Mouse (Mus musculus) kidney, embryonic 14.5 days (tissue): Measurements from ENCODE around the gene Ldlrad3. TPM values are rescaled to one million over a fixed set of nuclear protein-coding genes. Genes with fewer than 3 reads are reported as not detected.
A peak's percentile ranks its signal among the peaks of the same experiment; 100 is the strongest.

ENCODE experiments used
- ATAC-seq: fragments of 200-750 bp; cut with Nextera tagmentation; 2 replicates; pipeline ENCODE4 v1.8.0; 2017; ENCODE audit warnings: moderate number of reproducible peaks, mild to moderate bottlenecking, moderate TSS enrichment, moderate library complexity; ENCODE audit not compliant: low FRiP score, low TSS enrichment
- H3K27ac ChIP-seq: fragments of 300-500 bp; sonication (generic); 2 replicates; pipeline ENCODE4 v1.5.1; 2014; ENCODE audit warnings: low read depth, mild to moderate bottlenecking, low read length, moderate library complexity, mixed read lengths
- H3K27me3 ChIP-seq: fragments of 300-500 bp; sonication (generic); 2 replicates; pipeline ENCODE4 v1.6.1; 2014; ENCODE audit warnings: mild to moderate bottlenecking, low read length; ENCODE audit not compliant: control insufficient read depth, insufficient read depth
- H3K36me3 ChIP-seq: fragments of 300-500 bp; sonication (generic); 2 replicates; pipeline ENCODE4 v1.6.1; 2014; ENCODE audit warnings: low read length, mixed read lengths; ENCODE audit not compliant: control insufficient read depth, insufficient read depth
- H3K4me1 ChIP-seq: fragments of 300-500 bp; sonication (generic); 2 replicates; pipeline ENCODE4 v1.6.1; 2014; ENCODE audit warnings: low read length, mixed read lengths; ENCODE audit not compliant: control insufficient read depth, insufficient read depth
- H3K4me2 ChIP-seq: fragments of 300-500 bp; sonication (generic); replicated peaks from 2 replicates; pipeline ENCODE4 v1.6.1; 2014; ENCODE audit warnings: low read depth, mild to moderate bottlenecking, low read length
- H3K4me3 ChIP-seq: fragments of 300-500 bp; sonication (generic); 2 replicates; pipeline ENCODE4 v1.5.1; 2014; ENCODE audit warnings: mild to moderate bottlenecking, low read length
- H3K9ac ChIP-seq: fragments of 300-500 bp; sonication (generic); 2 replicates; pipeline ENCODE4 v1.6.1; 2014; ENCODE audit warnings: low read depth, mild to moderate bottlenecking, low read length, moderate library complexity
- H3K9me3 ChIP-seq: fragments of 300-500 bp; sonication (generic); 2 replicates; pipeline ENCODE4 v1.6.1; 2016; ENCODE audit warnings: low read length; ENCODE audit not compliant: control insufficient read depth
- WGBS: fragments of 180-500 bp; shearing (Covaris S2); extraction: QIAGEN DNeasy Blood & Tissue Kit; methylation state at CpG from one replicate; pipeline ENCODE4 v1.1.7; 2014; 5-methylcytosine and 5-hydroxymethylcytosine counted together
- polyA plus RNA-seq: library from polyadenylated mRNA; unstranded; fragments of >200 nt; fragmentation: Nextera tagmentation; extraction: Ambion mirVana; gene quantifications from 2 replicates; pipeline ENCODE4 v1.2.1, GENCODE M21; 2014

Gene Ldlrad3
- polyA plus RNA-seq, 1 experiment from 2014 or later, result 39.2 TPM

GRCm38 (mm10) chr2:101991726-101992125 lies 194.5 kb downstream of the Ldlrad3 start:
- no peak overlapping the region for H3K9ac ChIP-seq
- 73% methylated on average over 2 of the region's 2 CpGs for WGBS
- no peaks in the 10 kb centered on the region for H3K36me3 ChIP-seq
- H3K4me3 ChIP-seq, result no peak overlapping the region
- H3K27ac ChIP-seq, result no peak overlapping the region
- H3K4me2 ChIP-seq, result no peak overlapping the region
- no peak for ATAC-seq
- H3K4me1 ChIP-seq, result peaks cover 11% of the 10 kb centered on the region; the same call in 1 of the 2 replicates
- no peaks in the 10 kb centered on the region for H3K27me3 ChIP-seq
- H3K9me3 ChIP-seq, result no peaks in the 10 kb centered on the region

GRCm38 (mm10) chr2:101986344-101987087 lies 199.7 kb downstream of the Ldlrad3 start:
- no peak overlapping the region for H3K27ac ChIP-seq
- peaks cover 11% of the 10 kb centered on the region for H3K4me1 ChIP-seq
- 88% methylated on average over 3 of the region's 3 CpGs for WGBS
- no peak overlapping the region for H3K9ac ChIP-seq
- no peak for ATAC-seq
- no peaks in the 10 kb centered on the region for H3K9me3 ChIP-seq
- H3K4me2 ChIP-seq, result no peak overlapping the region
- no peaks in the 10 kb centered on the region for H3K27me3 ChIP-seq
- H3K4me3 ChIP-seq, result no peak overlapping the region
- no peaks in the 10 kb centered on the region for H3K36me3 ChIP-seq

GRCm38 (mm10) chr2:101983853-101984543 lies 202.2 kb downstream of the Ldlrad3 start:
- 89% methylated on average over 9 of the region's 9 CpGs for WGBS
- H3K4me2 ChIP-seq, result no peak overlapping the region
- ATAC-seq, result no peak

DNA sequence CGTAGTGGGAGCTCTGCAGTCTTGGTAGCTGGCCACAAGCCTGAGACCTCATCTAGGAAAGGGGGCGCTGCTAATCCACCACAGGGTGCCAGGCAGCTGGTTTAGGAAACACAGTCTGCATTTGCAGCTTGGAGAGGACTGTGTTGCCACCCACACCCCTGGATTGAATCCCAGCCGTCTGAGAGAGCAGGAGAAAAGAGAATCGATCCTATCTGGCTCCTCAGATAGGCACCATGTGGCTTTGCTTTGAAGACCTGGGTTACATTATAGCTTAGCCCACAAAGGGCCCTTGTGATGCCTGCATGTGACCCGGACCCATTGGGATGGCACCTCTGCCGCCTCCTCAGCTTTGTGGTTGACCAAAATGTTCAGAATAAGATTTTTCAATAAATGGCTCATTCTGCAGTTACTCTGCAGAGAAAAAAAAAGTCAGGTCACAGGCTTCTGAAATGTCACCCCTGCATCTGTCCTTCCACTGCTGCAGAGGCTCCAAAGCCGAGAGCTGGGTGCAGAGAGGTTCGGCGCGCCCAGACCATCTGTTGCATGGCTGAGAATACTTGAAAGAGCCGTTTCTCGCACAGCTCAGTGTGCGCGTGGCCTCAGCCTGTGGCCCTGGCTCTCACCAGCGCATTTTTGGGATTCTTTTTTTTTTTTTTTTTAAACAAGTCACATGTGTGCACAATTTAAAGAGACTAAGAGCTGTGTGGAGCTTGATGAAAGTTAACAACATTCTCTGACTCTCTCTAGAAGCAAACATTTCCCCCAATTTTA lies 202.9 kb downstream of the Ldlrad3 start:
- no peaks in the 10 kb centered on the region for H3K27me3 ChIP-seq
- peaks cover 20% of the 10 kb centered on the region for H3K4me1 ChIP-seq
- no peak overlapping the region for H3K4me3 ChIP-seq
- no peaks in the 10 kb centered on the region for H3K36me3 ChIP-seq
- H3K27ac ChIP-seq, result no peak overlapping the region
- no peak overlapping the region for H3K9ac ChIP-seq
- H3K9me3 ChIP-seq, result no peaks in the 10 kb centered on the region
- H3K4me2 ChIP-seq, result no peak overlapping the region
- no peak for ATAC-seq
- 43% methylated on average over 15 of the region's 15 CpGs for WGBS

More at GRCm38 (mm10) chr2:101983853-101984543, 202.2 kb downstream of the Ldlrad3 start:
- H3K36me3 ChIP-seq, result no peaks in the 10 kb centered on the region
- no peaks in the 10 kb centered on the region for H3K9me3 ChIP-seq
- H3K4me1 ChIP-seq, result peaks cover 15% of the 10 kb centered on the region
- H3K27ac ChIP-seq, result no peak overlapping the region
- H3K27me3 ChIP-seq, result no peaks in the 10 kb centered on the region
- H3K9ac ChIP-seq, result no peak overlapping the region
- H3K4me3 ChIP-seq, result no peak overlapping the region

- 68% methylated on average over 6 of the region's 6 CpGs for WGBS
- Histone ChIP-seq H3K9ac (no peak overlapping the region), H3K4me2 (no peak overlapping the region), H3K4me3 (no peak overlapping the region), H3K4me1 (peaks cover 20% of the 10 kb centered on the region), H3K27me3 (no peaks in the 10 kb centered on the region), H3K36me3 (no peaks in the 10 kb centered on the region), H3K27ac (no peak overlapping the region), H3K9me3 (no peaks in the 10 kb centered on the region)
- ATAC-seq, result peak; percentile 17; the same call in 1 of the 2 replicates
Observed at GRCm38 (mm10) chr2:101981964-101982498, 204.2 kb downstream of the Ldlrad3 start.

DNA sequence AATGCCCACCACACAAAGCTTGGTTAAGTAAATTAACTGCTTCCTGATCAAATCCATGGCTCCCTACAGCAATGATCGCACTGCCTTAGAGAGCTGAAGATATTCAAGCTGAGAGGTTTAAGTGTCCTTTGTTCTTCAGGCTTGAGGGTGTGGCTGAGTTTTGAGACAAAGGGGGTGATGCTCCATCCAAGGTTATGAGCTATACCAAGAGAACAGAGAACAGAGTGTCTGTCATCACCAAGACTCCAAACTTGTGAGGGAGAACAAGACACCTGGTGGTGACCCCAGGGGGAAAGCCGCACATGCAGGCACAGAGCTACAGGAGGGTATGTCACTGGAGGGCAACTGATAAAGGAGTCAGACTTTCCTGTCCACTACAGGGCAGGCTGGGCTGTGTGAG lies 205.0 kb downstream of the Ldlrad3 start:
- no peak for ATAC-seq
- Histone ChIP-seq H3K36me3 (no peaks in the 10 kb centered on the region), H3K4me1 (peaks cover 20% of the 10 kb centered on the region), H3K4me2 (no peak overlapping the region), H3K9ac (no peak overlapping the region), H3K4me3 (no peak overlapping the region), H3K27ac (no peak overlapping the region), H3K9me3 (no peaks in the 10 kb centered on the region), H3K27me3 (no peaks in the 10 kb centered on the region)
- WGBS, result 90% methylated on average over 2 of the region's 2 CpGs

- no peaks in the 10 kb centered on the region for H3K36me3 ChIP-seq
- ATAC-seq, result no peak
- no peak overlapping the region for H3K4me3 ChIP-seq
- H3K9ac ChIP-seq, result no peak overlapping the region
- H3K4me2 ChIP-seq, result no peak overlapping the region
- no peaks in the 10 kb centered on the region for H3K9me3 ChIP-seq
- peaks cover 20% of the 10 kb centered on the region for H3K4me1 ChIP-seq
- WGBS, result 90% methylated on average over 8 of the region's 8 CpGs
- no peaks in the 10 kb centered on the region for H3K27me3 ChIP-seq
- H3K27ac ChIP-seq, result no peak overlapping the region
Observed at GRCm38 (mm10) chr2:101980456-101980947, 205.7 kb downstream of the Ldlrad3 start.

DNA sequence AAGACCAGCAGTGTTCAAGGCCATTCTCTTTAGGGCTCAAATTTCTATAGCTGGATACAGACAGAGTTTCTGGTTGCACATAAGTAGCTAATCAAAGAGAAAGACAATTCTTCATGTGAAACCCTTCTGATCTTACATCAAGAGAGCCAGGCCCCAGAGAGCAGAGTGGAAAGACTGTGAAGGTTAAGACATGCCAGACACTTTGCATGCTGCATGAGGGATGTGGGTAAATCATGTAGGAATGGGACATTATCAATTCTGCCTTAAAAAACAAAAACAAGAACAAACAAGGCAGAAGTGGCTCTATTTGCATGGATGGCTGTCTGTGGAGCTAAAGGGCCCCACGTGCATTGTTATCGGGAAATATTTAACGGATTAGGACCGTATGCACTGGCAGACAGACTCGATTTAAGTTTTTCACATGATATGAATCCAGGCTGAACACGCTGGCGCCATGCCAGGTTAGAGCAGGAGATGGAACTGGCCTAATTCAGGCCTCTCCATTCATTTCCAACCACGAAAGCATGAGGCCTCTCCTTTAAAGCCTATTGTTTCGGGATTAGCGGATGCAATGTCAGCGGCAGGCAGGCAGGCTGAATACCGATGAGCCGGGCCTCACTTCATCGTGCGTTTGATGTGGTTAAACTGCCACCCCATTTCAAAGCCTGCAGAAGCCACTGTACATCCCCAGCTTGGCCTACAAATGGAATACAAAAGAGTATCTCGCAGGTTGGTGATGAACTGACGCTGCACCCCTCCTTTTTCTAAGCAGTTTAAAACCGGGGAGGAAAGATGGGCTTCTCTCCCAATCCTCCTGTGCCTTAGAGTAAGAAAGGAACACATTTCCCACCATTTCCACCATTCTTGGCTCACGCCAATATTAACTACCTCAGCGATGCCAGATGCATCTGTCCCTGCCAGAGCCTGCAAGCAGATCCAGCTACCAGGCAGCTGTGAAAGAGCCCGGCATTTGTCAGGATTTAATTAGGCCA lies 207.4 kb downstream of the Ldlrad3 start:
- no peaks in the 10 kb centered on the region for H3K9me3 ChIP-seq
- peaks cover 20% of the 10 kb centered on the region for H3K4me1 ChIP-seq
- 0 out of 2 replicates have a peak, but pooled peaks have one; percentile 36 for ATAC-seq
- H3K27me3 ChIP-seq, result no peaks in the 10 kb centered on the region
- 0 out of 2 replicates have a peak overlapping the region, but pooled peaks have one; percentile 18 for H3K9ac ChIP-seq
- H3K36me3 ChIP-seq, result no peaks in the 10 kb centered on the region
- WGBS, result 31% methylated on average over 21 of the region's 21 CpGs
- no peak overlapping the region for H3K27ac ChIP-seq
- H3K4me2 ChIP-seq, result no peak overlapping the region
- no peak overlapping the region for H3K4me3 ChIP-seq
